Mouse (Mus musculus): ENCODE results near the gene Mettl13. TPM values are rescaled to one million over a fixed set of nuclear protein-coding genes. Genes with fewer than 3 reads are reported as not detected.

The Mettl13 gene
- polyA plus RNA-seq, 1 experiment from 2014 or later, result 21.3 TPM

DNA sequence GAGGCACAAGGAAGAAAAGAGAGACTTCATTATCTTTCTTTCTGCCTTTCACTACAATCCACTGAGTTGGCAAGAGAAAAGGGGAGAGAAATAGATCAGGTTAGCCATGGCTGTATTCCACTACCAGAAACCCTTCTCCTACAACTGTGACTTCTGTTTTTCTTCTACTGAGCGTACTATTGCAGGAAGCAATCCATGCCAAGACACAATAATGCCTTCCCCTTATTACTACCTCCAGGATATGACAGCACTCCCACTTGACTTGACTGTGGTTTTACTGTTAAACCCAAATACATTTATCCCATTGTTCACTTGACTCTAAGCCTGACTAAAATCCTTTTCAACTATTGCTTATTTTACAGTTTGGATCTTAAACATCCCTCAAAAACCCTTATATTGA, 14.9 kb upstream of the Mettl13 start:
- no peak overlapping the region for H3K4me3 ChIP-seq

DNA sequence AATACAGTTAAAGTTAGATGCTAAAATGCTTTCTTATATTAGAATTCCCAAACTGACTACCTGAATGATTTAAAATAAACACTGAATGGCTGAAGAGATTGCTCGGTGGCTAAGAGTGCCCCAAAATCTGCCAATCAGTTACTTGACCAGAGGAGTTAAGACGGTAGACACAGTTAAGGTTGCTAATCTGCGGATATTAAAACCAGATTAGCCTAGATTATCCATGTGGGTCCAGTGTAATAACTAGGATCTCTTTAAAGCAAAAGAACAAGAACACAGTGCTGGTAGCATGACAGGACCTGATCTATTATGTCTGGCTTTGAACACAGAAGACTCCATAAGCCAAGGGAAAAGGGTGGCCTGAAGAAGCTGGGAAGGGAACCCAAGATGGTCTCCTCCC, 5.8 kb upstream of the Mettl13 start:
- Histone ChIP-seq H3K36me3 (no peaks in the 10 kb centered on the region), H3K27ac (no peak overlapping the region), H3K4me3 (no peak overlapping the region), H3K27me3 (ENCODE audit: insufficient read depth, poor library complexity, severe bottlenecking) (no peaks in the 10 kb centered on the region), H3K9me3 (no peaks in the 10 kb centered on the region), H3K4me1 (replicated peaks) (no peaks in the 10 kb centered on the region; the same call in 1 of the 2 replicates)
- DNase-seq (ENCODE audit: low spot score), result no peak
- WGBS, result 92% methylated on average over 3 of the region's 3 CpGs

More for the DNA sequence above, 14.9 kb upstream of the Mettl13 start:
- WGBS, result 89% methylated on average over 1 of the region's 1 CpGs
- Histone ChIP-seq H3K27ac (no peak overlapping the region), H3K9me3 (no peaks in the 10 kb centered on the region), H3K36me3 (no peaks in the 10 kb centered on the region), H3K27me3 (ENCODE audit: insufficient read depth, poor library complexity, severe bottlenecking) (no peaks in the 10 kb centered on the region), H3K4me1 (replicated peaks) (peaks cover 13% of the 10 kb centered on the region)
- DNase-seq (ENCODE audit: low spot score), result no peak

DNA sequence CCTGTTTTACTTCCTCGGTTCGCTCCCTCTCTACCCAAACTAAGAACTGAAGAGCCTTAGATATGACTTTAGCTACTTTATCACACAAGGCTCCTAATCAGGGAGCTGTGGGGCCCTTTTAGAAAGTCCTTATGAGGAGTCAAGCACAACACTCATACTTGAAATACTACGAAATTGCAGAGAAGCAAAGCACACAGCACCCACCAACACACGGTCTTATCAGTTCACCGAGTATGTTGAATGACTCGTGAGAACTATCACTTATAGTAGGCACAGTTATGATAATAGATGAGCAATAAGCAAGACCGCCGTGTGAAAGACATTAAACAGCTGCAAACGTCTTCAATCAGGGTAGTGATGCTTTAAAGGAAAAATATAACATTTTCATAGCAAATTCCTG, 4.6 kb upstream of the Mettl13 start:
- Histone ChIP-seq H3K27ac (no peak overlapping the region), H3K27me3 (ENCODE audit: insufficient read depth, poor library complexity, severe bottlenecking) (no peaks in the 10 kb centered on the region), H3K4me1 (replicated peaks) (peaks cover 9% of the 10 kb centered on the region), H3K9me3 (no peaks in the 10 kb centered on the region), H3K4me3 (no peak overlapping the region), H3K36me3 (no peaks in the 10 kb centered on the region)
- DNase-seq (ENCODE audit: low spot score), result no peak
- WGBS, result 90% methylated on average over 9 of the region's 9 CpGs

DNA sequence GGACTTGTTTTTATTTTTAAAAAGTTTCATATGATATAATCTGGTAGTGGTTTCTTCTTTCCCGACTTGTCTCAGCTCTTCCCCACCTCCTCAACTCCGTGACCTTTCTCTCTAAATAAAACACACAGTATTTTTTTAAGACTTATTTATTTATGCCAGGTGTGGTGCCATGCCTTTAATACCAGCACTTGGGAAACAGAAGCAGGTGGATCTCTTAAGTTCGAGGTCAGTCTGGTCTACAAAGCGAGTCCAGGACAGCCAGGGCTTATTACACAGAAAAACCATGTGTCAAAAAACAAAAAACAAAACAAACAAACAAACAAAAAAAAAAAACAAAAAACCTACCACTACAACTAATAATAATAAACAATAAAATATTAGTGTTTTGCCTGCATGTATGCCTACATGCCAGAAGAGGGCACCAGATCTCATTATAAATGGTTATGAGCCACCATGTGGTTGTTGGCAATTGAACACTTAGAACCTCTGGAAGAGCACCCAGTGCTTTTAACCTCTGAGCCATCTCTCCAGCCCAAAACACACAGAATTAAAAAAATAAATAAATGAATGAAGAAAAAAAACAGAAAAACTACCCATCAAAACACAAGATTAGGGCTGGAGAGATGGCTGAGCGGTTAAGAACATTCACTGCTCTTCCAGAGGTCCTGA, 1.4 kb upstream of the Mettl13 start:
- Histone ChIP-seq H3K27me3 (ENCODE audit: insufficient read depth, poor library complexity, severe bottlenecking) (no peaks in the 10 kb centered on the region), H3K27ac (no peak overlapping the region), H3K4me1 (replicated peaks) (peaks cover 21% of the 10 kb centered on the region), H3K36me3 (peaks cover 18% of the 10 kb centered on the region), H3K9me3 (no peaks in the 10 kb centered on the region), H3K4me3 (no peak overlapping the region)
- DNase-seq (ENCODE audit: low spot score), result no peak
- WGBS, result 79% methylated on average over 5 of the region's 5 CpGs

DNA sequence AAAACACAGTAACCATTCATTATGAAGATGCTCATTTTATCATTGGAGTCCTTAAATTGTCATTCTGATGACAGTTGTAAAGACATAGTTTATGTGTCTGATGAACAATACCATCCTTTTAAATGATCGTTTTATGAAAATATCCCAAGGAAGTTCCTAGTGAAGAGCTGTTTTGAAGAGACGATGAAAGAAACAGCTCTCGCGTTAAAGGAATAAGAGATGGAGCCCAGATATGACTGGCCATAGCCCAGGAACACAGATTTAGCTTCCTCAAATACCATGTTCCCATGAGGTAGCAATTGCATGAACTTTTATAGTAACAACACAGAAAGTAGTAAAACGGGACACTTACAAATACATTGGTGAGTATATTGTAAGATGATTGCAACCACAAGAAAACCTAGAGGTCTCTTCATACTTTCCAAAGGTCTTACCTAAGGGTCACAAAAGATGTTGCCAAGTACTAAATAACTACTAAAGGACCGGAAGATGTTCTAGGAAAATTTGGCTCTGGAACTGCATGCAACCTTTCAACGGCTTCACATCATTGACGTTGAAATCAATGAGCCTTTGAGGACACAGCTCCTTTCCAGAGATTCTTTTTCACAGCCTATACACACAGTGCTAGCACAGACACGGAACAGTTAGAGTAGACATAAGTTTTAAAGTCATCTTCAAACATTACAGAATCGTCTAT, 714 bp upstream of the Mettl13 start:
- WGBS, result 71% methylated on average over 10 of the region's 10 CpGs
- peak overlapping the region; percentile 85 for H3K27ac ChIP-seq

DNA sequence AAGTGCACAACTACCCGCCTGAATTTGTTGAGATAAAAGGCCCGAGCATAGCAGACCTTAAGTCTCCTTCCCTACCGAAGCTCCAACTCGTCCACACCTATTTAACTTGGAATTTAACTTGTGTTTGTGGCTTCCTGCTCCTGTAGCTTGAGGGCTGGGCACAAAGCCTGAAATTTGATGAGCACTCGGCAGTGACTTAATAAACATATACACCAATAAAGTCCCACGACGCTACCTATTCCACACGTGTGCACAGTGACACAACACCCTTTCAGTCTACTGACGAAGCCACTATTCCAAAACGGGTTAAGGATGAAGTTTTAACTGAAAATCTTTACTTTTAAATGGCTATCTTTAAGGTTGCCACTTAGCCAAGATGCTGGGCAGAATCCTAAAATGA, 744 bp downstream of the Mettl13 start:
- Histone ChIP-seq H3K27me3 (ENCODE audit: insufficient read depth, poor library complexity, severe bottlenecking) (no peaks in the 10 kb centered on the region), H3K27ac (peak overlapping the region; percentile 85)
- 21% methylated on average over 10 of the region's 10 CpGs for WGBS

More for the DNA sequence above, 714 bp upstream of the Mettl13 start:
- peaks cover 24% of the 10 kb centered on the region for H3K36me3 ChIP-seq
- H3K9me3 ChIP-seq, result no peaks in the 10 kb centered on the region
- no peaks in the 10 kb centered on the region for H3K27me3 ChIP-seq (ENCODE audit: insufficient read depth, poor library complexity, severe bottlenecking)
- DNase-seq (ENCODE audit: low spot score), result no peak
- H3K4me1 ChIP-seq (replicated peaks), result peaks cover 21% of the 10 kb centered on the region
- H3K4me3 ChIP-seq, result peak overlapping the region; percentile 77

DNA sequence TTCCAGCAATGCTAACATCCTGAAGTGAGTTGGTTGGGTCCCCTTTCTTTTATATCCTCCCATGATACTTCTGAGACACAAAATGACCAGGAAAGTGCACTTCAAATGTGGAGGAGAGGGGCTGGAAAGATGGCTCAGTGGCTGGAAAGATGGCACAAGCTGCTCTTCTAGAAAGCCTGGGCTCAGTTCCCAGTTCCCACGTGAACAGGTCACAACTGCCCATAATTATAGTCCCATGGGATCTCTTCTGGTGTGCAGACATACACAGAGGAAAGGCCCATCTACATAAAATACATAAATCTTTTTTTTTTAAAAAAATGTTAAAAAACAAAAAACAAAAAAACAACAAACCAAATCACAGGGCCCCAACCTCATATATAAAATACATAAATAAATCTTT, 5.1 kb downstream of the Mettl13 start:
- no peak overlapping the region for H3K4me3 ChIP-seq
- 90% methylated on average over 1 of the region's 1 CpGs for WGBS
- H3K9me3 ChIP-seq, result no peaks in the 10 kb centered on the region
- no peak overlapping the region for H3K27ac ChIP-seq
- H3K36me3 ChIP-seq, result peaks cover 82% of the 10 kb centered on the region
- H3K4me1 ChIP-seq (replicated peaks), result peaks cover 14% of the 10 kb centered on the region
- DNase-seq (ENCODE audit: low spot score), result no peak
- no peaks in the 10 kb centered on the region for H3K27me3 ChIP-seq (ENCODE audit: insufficient read depth, poor library complexity, severe bottlenecking)

More for the DNA sequence above, 744 bp downstream of the Mettl13 start:
- peak overlapping the region; percentile 77 for H3K4me3 ChIP-seq
- peaks cover 38% of the 10 kb centered on the region for H3K36me3 ChIP-seq
- peaks cover 21% of the 10 kb centered on the region for H3K4me1 ChIP-seq (replicated peaks)
- no peak for DNase-seq (ENCODE audit: low spot score)
- H3K9me3 ChIP-seq, result no peaks in the 10 kb centered on the region

DNA sequence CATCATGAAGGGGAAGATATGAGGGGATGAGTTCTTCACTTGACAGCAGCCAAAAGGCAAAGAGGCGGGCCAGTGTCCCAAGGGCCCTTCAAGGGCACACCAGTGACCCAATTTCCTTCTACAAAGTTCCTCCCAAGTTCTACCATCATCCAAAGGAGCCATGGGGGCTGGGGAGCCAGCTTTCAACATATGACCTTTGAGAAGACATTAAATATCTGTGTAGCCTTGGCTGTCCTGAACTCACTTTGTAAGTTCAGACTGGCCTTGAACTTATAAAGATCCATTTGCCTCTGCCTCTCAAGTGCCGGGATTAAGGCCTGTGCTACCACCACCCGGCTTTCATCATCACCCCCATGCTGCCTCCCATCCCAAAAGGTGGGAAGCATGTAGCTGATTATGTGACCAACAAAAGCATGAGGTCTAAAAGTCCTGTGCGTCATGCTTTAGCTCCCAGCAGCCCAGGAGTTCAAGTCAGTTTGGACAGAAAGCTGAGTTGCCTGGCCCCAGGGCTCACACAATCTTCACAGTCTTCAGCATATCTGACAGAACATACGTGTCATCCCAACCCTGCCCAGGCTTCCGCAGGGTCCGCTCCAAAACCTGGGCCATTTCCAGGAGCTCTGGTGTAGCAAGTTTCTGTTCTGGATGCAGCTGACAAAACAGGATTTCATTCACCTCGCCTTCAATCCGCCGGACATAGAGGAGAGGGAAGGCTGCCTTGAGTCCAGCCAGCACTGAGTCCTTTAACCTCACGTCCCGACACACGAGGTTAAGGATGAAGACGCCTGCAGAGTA, 14.4 kb downstream of the Mettl13 start:
- Histone ChIP-seq H3K4me1 (replicated peaks) (0 out of 2 replicates have a peak, but pooled peaks cover 5% of the 10 kb centered on the region), H3K27ac (no peak overlapping the region), H3K9me3 (no peaks in the 10 kb centered on the region), H3K36me3 (peaks cover 71% of the 10 kb centered on the region), H3K4me3 (no peak overlapping the region), H3K27me3 (ENCODE audit: insufficient read depth, poor library complexity, severe bottlenecking) (no peaks in the 10 kb centered on the region)
- no peak for DNase-seq (ENCODE audit: low spot score)
- 93% methylated on average over 14 of the region's 14 CpGs for WGBS

DNA sequence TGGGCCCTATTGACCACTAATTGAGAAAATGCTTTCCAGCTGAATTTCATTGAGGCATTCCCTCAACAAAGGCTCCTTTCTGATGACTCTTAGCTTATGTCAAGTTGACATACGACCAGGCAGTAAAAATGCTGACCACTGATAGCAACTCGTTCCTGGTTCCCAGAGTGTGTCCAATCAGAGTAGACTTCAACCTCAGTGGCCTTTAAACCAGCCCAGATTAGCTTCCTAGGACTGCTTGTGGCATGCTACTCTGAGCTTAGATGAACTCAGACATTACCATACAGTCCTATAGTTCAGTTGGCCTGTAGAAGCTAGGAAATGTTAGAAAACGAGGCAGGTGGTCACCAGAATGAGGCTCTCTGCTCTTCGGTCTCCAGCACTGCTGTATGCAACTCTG, 16.0 kb downstream of the Mettl13 start:
- peaks cover 5% of the 10 kb centered on the region; the same call in 1 of the 2 replicates for H3K9me3 ChIP-seq
- H3K4me3 ChIP-seq, result no peak overlapping the region
- 73% methylated on average over 4 of the region's 4 CpGs for WGBS
- no peak for DNase-seq (ENCODE audit: low spot score)
- no peaks in the 10 kb centered on the region for H3K27me3 ChIP-seq (ENCODE audit: insufficient read depth, poor library complexity, severe bottlenecking)
- 0 out of 2 replicates have a peak, but pooled peaks cover 5% of the 10 kb centered on the region for H3K4me1 ChIP-seq (replicated peaks)
- H3K27ac ChIP-seq, result no peak overlapping the region
- H3K36me3 ChIP-seq, result peaks cover 62% of the 10 kb centered on the region

DNA sequence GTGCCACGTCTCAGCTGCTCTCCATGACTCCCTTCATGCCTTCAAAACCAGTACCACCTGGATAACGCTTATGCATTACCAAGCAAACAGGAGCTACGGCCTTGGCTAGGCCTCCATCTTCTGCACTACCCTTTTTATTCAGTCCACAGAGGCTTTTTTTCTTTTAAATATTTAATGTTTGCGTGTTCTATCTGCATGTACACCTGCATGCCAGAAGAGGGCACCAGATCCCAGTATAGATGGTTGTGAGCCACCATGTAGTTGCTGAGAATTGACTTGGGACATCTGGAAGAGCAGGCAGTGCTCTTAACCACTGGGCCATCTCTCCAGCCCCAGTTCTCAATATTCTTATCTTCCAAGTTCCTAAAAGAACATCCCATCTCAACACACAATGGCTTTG, 16.8 kb downstream of the Mettl13 start:
- WGBS, result 70% methylated on average over 4 of the region's 4 CpGs
- DNase-seq (ENCODE audit: low spot score), result no peak
- Histone ChIP-seq H3K4me1 (replicated peaks) (0 out of 2 replicates have a peak, but pooled peaks cover 5% of the 10 kb centered on the region), H3K4me3 (no peak overlapping the region), H3K27me3 (ENCODE audit: insufficient read depth, poor library complexity, severe bottlenecking) (no peaks in the 10 kb centered on the region), H3K27ac (no peak overlapping the region), H3K9me3 (peaks cover 5% of the 10 kb centered on the region; the same call in 1 of the 2 replicates), H3K36me3 (peaks cover 55% of the 10 kb centered on the region)

DNA sequence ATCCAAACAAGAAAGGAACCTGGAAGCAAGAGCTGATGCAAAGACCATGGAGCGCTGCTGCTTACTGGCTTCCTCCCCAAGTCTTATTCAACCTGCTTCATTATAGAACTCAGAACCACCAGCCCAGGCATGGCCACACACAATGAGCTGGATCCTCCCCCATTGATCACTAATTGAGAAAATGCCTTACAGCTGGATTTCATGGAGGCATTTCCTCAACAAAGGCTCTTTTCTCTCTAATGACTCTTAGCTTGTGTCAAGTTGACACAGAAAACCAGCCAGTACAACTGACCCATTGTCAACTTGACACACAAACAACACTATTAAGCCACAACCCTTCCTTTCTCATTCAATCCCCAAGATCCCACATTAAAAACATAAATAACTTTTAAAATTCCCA, 17.7 kb downstream of the Mettl13 start:
- Histone ChIP-seq H3K27me3 (ENCODE audit: insufficient read depth, poor library complexity, severe bottlenecking) (no peaks in the 10 kb centered on the region), H3K4me3 (no peak overlapping the region), H3K9me3 (peaks cover 5% of the 10 kb centered on the region; the same call in 1 of the 2 replicates), H3K36me3 (peaks cover 46% of the 10 kb centered on the region), H3K4me1 (replicated peaks) (0 out of 2 replicates have a peak, but pooled peaks cover 5% of the 10 kb centered on the region), H3K27ac (no peak overlapping the region)
- no peak for DNase-seq (ENCODE audit: low spot score)
- 65% methylated on average over 1 of the region's 1 CpGs for WGBS

DNA sequence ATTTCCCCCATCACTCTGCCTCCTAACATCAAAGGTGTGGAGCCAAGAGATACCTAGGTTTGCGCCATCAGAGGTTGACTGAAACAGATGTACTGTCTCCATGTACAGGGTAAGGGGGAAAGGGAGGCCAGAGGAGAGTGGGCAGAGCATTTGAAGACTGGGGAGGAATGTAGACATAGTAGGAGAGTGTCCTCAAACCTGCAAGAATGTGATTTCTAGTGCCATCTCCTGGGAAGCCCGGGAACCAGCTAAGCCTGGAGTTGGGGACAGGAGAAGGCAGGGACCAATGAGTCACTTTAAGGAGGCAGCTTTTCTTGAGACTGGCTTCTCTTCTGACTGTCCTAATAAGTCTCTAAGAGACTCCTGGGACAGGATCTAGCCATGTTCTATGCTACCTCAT, 18.7 kb downstream of the Mettl13 start:
- Histone ChIP-seq H3K27ac (no peak overlapping the region), H3K36me3 (peaks cover 36% of the 10 kb centered on the region), H3K4me1 (replicated peaks) (0 out of 2 replicates have a peak, but pooled peaks cover 5% of the 10 kb centered on the region), H3K27me3 (ENCODE audit: insufficient read depth, poor library complexity, severe bottlenecking) (no peaks in the 10 kb centered on the region), H3K9me3 (peaks cover 5% of the 10 kb centered on the region; the same call in 1 of the 2 replicates), H3K4me3 (no peak overlapping the region)
- no peak for DNase-seq (ENCODE audit: low spot score)
- 72% methylated on average over 2 of the region's 2 CpGs for WGBS

Measured in hindbrain, embryonic 10.5 days (tissue).